Comparison of ENCODE assay signal across 8 mouse cellular contexts in the genomic region with DNA sequence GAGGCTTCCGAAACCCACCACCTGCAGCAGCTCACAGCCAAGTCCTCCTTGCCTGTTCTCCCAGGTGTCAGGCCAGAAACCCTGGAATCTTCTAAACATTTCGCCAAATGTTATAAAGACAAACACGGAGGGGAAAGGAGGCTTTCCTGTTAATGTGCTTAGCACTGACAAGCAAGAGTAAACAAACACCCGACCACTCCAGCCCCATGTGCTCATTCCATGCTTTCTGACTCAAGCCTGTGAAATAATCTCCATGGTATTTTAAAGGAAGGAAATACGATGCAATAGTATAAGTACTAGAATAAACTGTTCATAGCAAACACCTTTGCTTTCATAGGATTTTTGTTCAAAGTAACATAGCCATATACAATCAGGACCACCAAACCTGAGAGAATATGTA. TPM values are rescaled to one million over a fixed set of nuclear protein-coding genes. Genes with fewer than 3 reads are reported as not detected.
DNase-seq lines count a peak whose midpoint lies in the region; ATAC-seq and TF ChIP-seq lines count a peak whose summit lies in the region.

No protein-coding gene starts in this region.

- no peak overlapping the region for H3K4me2 ChIP-seq in intestine, embryonic 16.5 days (ENCODE audit: low read depth, low read length)
- no peak overlapping the region for H3K4me2 ChIP-seq in neural tube, embryonic 14.5 days (ENCODE audit: low read depth, low read length)

- H3K79me2 ChIP-seq in liver, adult 2 months (ENCODE audit: control insufficient read depth, insufficient read depth, low read length): peaks cover 42% of the 10 kb centered on the region

- H3K36me3 ChIP-seq in liver, adult 2 months (ENCODE audit: control insufficient read depth, insufficient read depth, low read length): peaks cover 2% of the 10 kb centered on the region; the same call in 1 of the 2 replicates
- H3K36me3 ChIP-seq in intestine, embryonic 16.5 days (ENCODE audit: control insufficient read depth, insufficient read depth, low read length): no peaks in the 10 kb centered on the region
- no peaks in the 10 kb centered on the region for H3K36me3 ChIP-seq in neural tube, embryonic 14.5 days (ENCODE audit: control insufficient read depth, insufficient read depth, low read length)

- no peak overlapping the region; the same call in 1 of the 2 replicates for H3K9ac ChIP-seq in liver, adult 2 months (ENCODE audit: low read depth, low read length)
- 0 out of 2 replicates have a peak overlapping the region, but pooled peaks have one; percentile 21 for H3K9ac ChIP-seq in intestine, embryonic 16.5 days (ENCODE audit: low read depth, low read length)
- no peak overlapping the region for H3K9ac ChIP-seq in neural tube, embryonic 14.5 days (replicated peaks; ENCODE audit: low read depth, low read length)

- peak overlapping the region; percentile 83 for H3K27ac ChIP-seq in liver, adult 2 months (replicated peaks; ENCODE audit: insufficient read depth, low read depth, low read length)
- H3K27ac ChIP-seq in embryonic fibroblast, embryonic 13.5 days (ENCODE audit: insufficient read depth, low read length): peak overlapping the region; percentile 83
- peak overlapping the region; percentile 96 for H3K27ac ChIP-seq in intestine, embryonic 16.5 days (ENCODE audit: low read length)
- H3K27ac ChIP-seq in neural tube, embryonic 14.5 days (ENCODE audit: low read depth, low read length): peak overlapping the region; percentile 84

- no peaks in the 10 kb centered on the region for H3K9me3 ChIP-seq in intestine, embryonic 16.5 days (ENCODE audit: control insufficient read depth, low read length)
- H3K9me3 ChIP-seq in neural tube, embryonic 14.5 days (ENCODE audit: control insufficient read depth, low read length): no peaks in the 10 kb centered on the region

- H3K27me3 ChIP-seq in liver, adult 2 months (ENCODE audit: control insufficient read depth, insufficient read depth, low read length): no peaks in the 10 kb centered on the region
- no peaks in the 10 kb centered on the region for H3K27me3 ChIP-seq in intestine, embryonic 16.5 days (replicated peaks; ENCODE audit: control insufficient read depth, insufficient read depth, low read length)
- no peaks in the 10 kb centered on the region for H3K27me3 ChIP-seq in neural tube, embryonic 14.5 days (ENCODE audit: control insufficient read depth, insufficient read depth, low read length)

- H3K4me1 ChIP-seq in liver, adult 2 months (ENCODE audit: control insufficient read depth, insufficient read depth, low read length): peaks cover 48% of the 10 kb centered on the region
- H3K4me1 ChIP-seq in embryonic fibroblast, embryonic 13.5 days (ENCODE audit: control insufficient read depth, insufficient read depth, low read length): peaks cover 15% of the 10 kb centered on the region
- peaks cover 50% of the 10 kb centered on the region for H3K4me1 ChIP-seq in intestine, embryonic 16.5 days (ENCODE audit: control insufficient read depth, insufficient read depth, low read length)
- peaks cover 27% of the 10 kb centered on the region; the same call in 1 of the 2 replicates for H3K4me1 ChIP-seq in neural tube, embryonic 14.5 days (ENCODE audit: control insufficient read depth, insufficient read depth, low read length)

- H3K4me3 ChIP-seq in liver, adult 2 months (ENCODE audit: insufficient read depth, low read depth, low read length): no peak overlapping the region
- no peak overlapping the region for H3K4me3 ChIP-seq in embryonic fibroblast, embryonic 13.5 days (ENCODE audit: insufficient read depth, low read length)
- no peak overlapping the region for H3K4me3 ChIP-seq in intestine, embryonic 16.5 days (ENCODE audit: low read length)
- H3K4me3 ChIP-seq in neural tube, embryonic 14.5 days (ENCODE audit: low read depth, low read length): no peak overlapping the region

- no peak for TF ChIP-seq CTCF in liver, adult 2 months (IDR thresholded peaks at IDR 0.05; ENCODE audit: low read depth, low read length)
- no peak for TF ChIP-seq CTCF in embryonic fibroblast, embryonic 13.5 days (IDR thresholded peaks at IDR 0.05; ENCODE audit: borderline replicate concordance, insufficient read depth, low read length)

- 38% methylated on average over 5 of the region's 5 CpGs for WGBS in liver, adult 2 months
- WGBS in intestine, embryonic 16.5 days: 33% methylated on average over 5 of the region's 5 CpGs
- 59% methylated on average over 5 of the region's 5 CpGs for WGBS in neural tube, embryonic 14.5 days

- TF ChIP-seq POLR2A in liver, adult 2 months (IDR thresholded peaks at IDR 0.05; ENCODE audit: extremely low read depth, insufficient read depth, low read length): no peak
- no peak for TF ChIP-seq POLR2A in embryonic fibroblast, embryonic 13.5 days (IDR thresholded peaks at IDR 0.05; ENCODE audit: low read depth, low read length)

- no peak for ATAC-seq in intestine, embryonic 16.5 days
- no peak for ATAC-seq in neural tube, embryonic 14.5 days (ENCODE audit: low read depth)

- DNase-seq in liver, adult 2 months (ENCODE audit: extremely low read depth, low read depth, low spot score): no peak
- DNase-seq in liver: no peak
- no peak for DNase-seq in adrenal gland, postnatal 10 days
- no peak for DNase-seq in cerebellum, adult 9-10 months
- DNase-seq in frontal cortex, adult 2 months (ENCODE audit: extremely low spot score in 1 of 2, low spot score in 1 of 2): no peak

RNA-seq across cellular contexts. Expression of a gene that starts 38.0 kb away (rescaled TPM):
- total RNA-seq in liver, adult 2 months (2014; rRNA removed): 43.1 and 56.9 TPM in 2 replicates
- 85.1 and 88.2 TPM in 2 replicates for polyA plus RNA-seq in liver, adult 2 months (2012; rRNA removed)
- 49.5 TPM in 2 replicates for polyA plus RNA-seq in embryonic fibroblast, embryonic 13.5 days (2011; ENCODE audit: insufficient read length, low read depth, missing spikeins)
- polyA plus RNA-seq in intestine, embryonic 16.5 days (2015; fragmentation: Nextera tagmentation; extraction: Ambion mirVana): 5.2 and 5.4 TPM in 2 replicates
- 17.0 and 19.5 TPM in 2 replicates for polyA plus RNA-seq in neural tube, embryonic 14.5 days (2014; fragmentation: Nextera tagmentation; extraction: Ambion mirVana)
- 100 to 1,000 TPM; 113 to 121 TPM for total RNA-seq in adrenal gland, postnatal 10 days (2021)
- polyA plus RNA-seq in frontal cortex, adult 2 months (2012; rRNA removed): 78.0 TPM in 2 replicates
